Comparison of ENCODE assay signal across 9 mouse cellular contexts in genomic region chr19:24650428-24650827, GRCm38 (mm10). TPM values are rescaled to one million over a fixed set of nuclear protein-coding genes. Genes with fewer than 3 reads are reported as not detected.
"Had no signal": no experiment of that assay in that cellular context is flagged by ENCODE, and none has a peak within 500 bp of the region (broad histone marks: within the 10 kb centered on the region; RNA-seq: fewer than 3 reads in every experiment).

No protein-coding gene starts in this region.

- H3K27ac ChIP-seq: kidney, embryonic 15.5 days; liver, embryonic 14.5 days had no signal

- H3K4me2 ChIP-seq: kidney, embryonic 15.5 days had no signal

- DNase-seq: kidney, postnatal 14 days; left cerebral cortex, postnatal 4 days; lung, adult 18-20 months; right cerebral cortex, adult 18-20 months; right cerebral cortex, postnatal 25 days; thymus, postnatal 4 days had no signal

- H3K36me3 ChIP-seq: kidney, embryonic 15.5 days had no signal

- H3K9me3 ChIP-seq: kidney, embryonic 15.5 days had no signal

- H3K9ac ChIP-seq: kidney, embryonic 15.5 days; liver, embryonic 14.5 days had no signal

- H3K4me3 ChIP-seq: kidney, embryonic 15.5 days had no signal

RNA-seq across cellular contexts. Expression of gene Tmem252, which starts 23.4 kb away (rescaled TPM):
- polyA plus RNA-seq: liver, adult 2 months had no signal
